Mouse (Mus musculus) small intestine, adult 2 months (tissue): ENCODE data around the gene Dcbld2.

ENCODE experiments used
- CTCF ChIP-seq: fragments of 200-500 bp; IDR thresholded peaks from 2 replicates; pipeline ENCODE4 v1.5.1; 2012; ENCODE audit warnings: low read depth, mild to moderate bottlenecking, control low read depth, inconsistent platforms, low read length, moderate library complexity, mixed read lengths; ENCODE audit not compliant: insufficient replicate concordance, insufficient read length; ENCODE audit errors: extremely low read depth
- POLR2A ChIP-seq: fragments of 200-500 bp; IDR thresholded peaks from 2 replicates; pipeline ENCODE4 v1.6.1; 2012; ENCODE audit warnings: low read depth, mild to moderate bottlenecking, control low read depth, inconsistent platforms, low read length, moderate library complexity

DNA sequence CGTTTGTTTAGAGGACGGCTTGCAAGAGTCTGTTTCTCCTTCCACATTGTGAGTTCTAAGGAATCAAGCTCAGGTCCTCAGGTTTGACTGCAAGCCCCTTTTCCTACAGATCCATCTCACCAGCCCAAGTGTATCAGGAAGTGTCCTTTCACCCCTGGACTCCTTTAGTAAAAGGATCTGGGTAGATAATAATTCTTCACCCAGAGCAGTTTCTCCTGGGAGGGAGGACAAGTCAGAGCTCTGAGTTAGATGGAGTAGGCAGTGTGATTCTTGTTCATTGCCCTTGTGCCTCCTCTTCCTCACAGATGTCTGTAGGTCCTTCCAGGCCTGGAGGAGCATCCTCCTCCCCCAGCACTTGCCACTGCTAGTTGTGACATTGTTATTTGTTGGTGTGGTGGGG lies 54.3 kb downstream of the Dcbld2 start:
- TF ChIP-seq CTCF (no peak), POLR2A (no peak)
